Comparison of ENCODE assay signal across 8 mouse cellular contexts in the genomic region with DNA sequence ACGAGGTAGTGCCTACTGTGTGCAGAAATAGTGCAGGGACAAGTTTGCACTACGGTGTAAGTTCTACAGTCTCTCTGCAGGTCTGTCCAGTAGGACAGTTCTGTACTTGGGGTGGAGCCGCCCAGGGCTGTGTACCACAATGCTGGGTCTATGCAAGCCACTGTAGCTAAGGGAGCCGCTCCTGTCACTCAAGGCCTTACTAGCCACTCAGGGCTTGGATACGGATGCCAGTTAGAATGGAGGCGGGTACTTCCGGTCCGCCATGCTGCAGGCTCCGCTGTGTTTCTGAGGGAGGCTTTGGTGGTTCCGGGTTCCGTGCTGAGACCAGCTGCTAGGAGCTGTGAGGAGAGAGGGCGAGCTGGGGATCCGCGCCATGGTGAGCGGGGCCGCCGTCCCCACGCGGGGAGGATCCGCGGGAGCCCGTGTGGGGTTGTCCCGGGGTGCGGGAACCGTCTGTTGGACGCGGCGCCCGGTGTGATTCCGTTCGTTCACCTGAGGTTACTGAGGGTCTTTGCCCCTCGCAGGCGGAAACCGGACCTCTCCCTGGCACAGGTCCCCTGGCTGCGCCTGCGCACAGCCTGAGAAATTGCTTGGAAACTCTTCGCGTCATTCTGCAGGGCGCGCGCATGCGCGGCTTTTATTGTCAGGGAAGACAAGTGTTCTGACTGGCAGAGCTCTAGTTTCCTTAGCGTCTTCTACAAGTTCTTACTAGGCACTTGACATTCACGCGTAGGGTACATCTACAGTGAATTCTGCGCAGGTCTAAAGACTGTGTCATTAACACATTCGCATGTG. TPM values are rescaled to one million over a fixed set of nuclear protein-coding genes. Genes with fewer than 3 reads are reported as not detected.
DNase-seq lines count a peak whose midpoint lies in the region; ATAC-seq and TF ChIP-seq lines count a peak whose summit lies in the region.
"Not testable (repeated sequence)": the region's sequence is repeated elsewhere in the genome, so short reads cannot be mapped to it uniquely, and the experiment has no call there.

No protein-coding gene starts in this region.

- DNase-seq in NIH3T3 (ENCODE audit: low read depth) = peak; percentile 85
- peak; percentile 75 to 81 for DNase-seq in cerebellum, postnatal 10 days
- DNase-seq in frontal cortex, adult 2 months (ENCODE audit: extremely low spot score in 1 of 2, low spot score in 1 of 2) = peak; percentile 26 to 77
- DNase-seq in hindbrain, embryonic 11.5 days (ENCODE audit: low spot score) = peak; percentile 88
- peak; percentile 74 for DNase-seq in layer of hippocampus, adult 9-11 months
- DNase-seq in thymus, adult 2 months = peak; percentile 77

- H3K4me3 ChIP-seq in hindbrain, embryonic 11.5 days (ENCODE audit: low read depth, low read length) = peak overlapping the region; percentile 25
- H3K4me3 ChIP-seq in lung, embryonic 15.5 days = peak overlapping the region; percentile 35
- peak overlapping the region; percentile 34 for H3K4me3 ChIP-seq in olfactory bulb, adult 2 months (ENCODE audit: insufficient read depth, low read depth, low read length)
- not testable (repeated sequence) for H3K4me3 ChIP-seq in thymus, adult 2 months (ENCODE audit: control insufficient read depth, insufficient read depth, low read length)

- peak overlapping the region; percentile 28 for H3K4me2 ChIP-seq in hindbrain, embryonic 11.5 days (replicated peaks; ENCODE audit: low read depth, low read length)
- peak overlapping the region; percentile 46 for H3K4me2 ChIP-seq in lung, embryonic 15.5 days

- WGBS in hindbrain, embryonic 11.5 days = 3% methylated on average over 12 of the region's 48 CpGs
- WGBS in lung, embryonic 15.5 days = 2% methylated on average over 14 of the region's 48 CpGs
- under 1% methylated on average over 14 of the region's 48 CpGs for WGBS in olfactory bulb, adult 2 months
- 5% methylated on average over 12 of the region's 48 CpGs for WGBS in thymus, adult 2 months

- H3K9ac ChIP-seq in hindbrain, embryonic 11.5 days (ENCODE audit: low read depth, low read length); lung, embryonic 15.5 days: not testable (repeated sequence)

- not testable (repeated sequence) for H3K9me3 ChIP-seq in hindbrain, embryonic 11.5 days (ENCODE audit: control insufficient read depth, low read length); lung, embryonic 15.5 days

- H3K36me3 ChIP-seq in hindbrain, embryonic 11.5 days (ENCODE audit: control insufficient read depth, insufficient read depth, low read length); thymus, adult 2 months (ENCODE audit: control insufficient read depth, insufficient read depth, low read length): not testable (repeated sequence)
- H3K36me3 ChIP-seq in lung, embryonic 15.5 days = peaks cover 11% of the 10 kb centered on the region; the same call in 1 of the 2 replicates

- H3K27ac ChIP-seq in hindbrain, embryonic 11.5 days (ENCODE audit: low read depth, low read length); lung, embryonic 15.5 days; thymus, adult 2 months (ENCODE audit: control insufficient read depth, insufficient read depth, low read length): not testable (repeated sequence)
- 0 out of 2 replicates have a peak overlapping the region, but pooled peaks have one; percentile 33 for H3K27ac ChIP-seq in olfactory bulb, adult 2 months (ENCODE audit: insufficient read depth, low read depth, low read length)

- TF ChIP-seq POLR2A in olfactory bulb, adult 2 months (IDR thresholded peaks at IDR 0.05; ENCODE audit: insufficient read depth, low read depth, low read length); thymus, adult 2 months (IDR thresholded peaks at IDR 0.05; ENCODE audit: control insufficient read depth, extremely low read depth, insufficient read depth, low read length, poor library complexity): not testable (repeated sequence)

- peak; percentile 100 for ATAC-seq in hindbrain, embryonic 11.5 days (ENCODE audit: low FRiP score)
- ATAC-seq in lung, embryonic 15.5 days (ENCODE audit: borderline replicate concordance, extremely low read depth, low FRiP score, low TSS enrichment) = peak; percentile 99

- H3K27me3 ChIP-seq in hindbrain, embryonic 11.5 days (ENCODE audit: control insufficient read depth, insufficient read depth, low read length); lung, embryonic 15.5 days; thymus, adult 2 months (ENCODE audit: control insufficient read depth, insufficient read depth, low read length): not testable (repeated sequence)

- not testable (repeated sequence) for H3K4me1 ChIP-seq in hindbrain, embryonic 11.5 days (replicated peaks; ENCODE audit: control insufficient read depth, insufficient read depth, low read length); lung, embryonic 15.5 days; olfactory bulb, adult 2 months (ENCODE audit: control insufficient read depth, insufficient read depth, low read length); thymus, adult 2 months (replicated peaks; ENCODE audit: control insufficient read depth, insufficient read depth, low read length)

- not testable (repeated sequence) for TF ChIP-seq CTCF in olfactory bulb, adult 2 months (IDR thresholded peaks at IDR 0.05; ENCODE audit: insufficient read depth, low read depth, low read length); thymus, adult 2 months (IDR thresholded peaks at IDR 0.05; ENCODE audit: borderline replicate concordance, control insufficient read depth, extremely low read depth, insufficient read depth, low read length, poor library complexity)

RNA-seq across cellular contexts. Expression of a gene that starts 51.0 kb away (rescaled TPM):
- 7.1 and 7.7 TPM in 2 replicates for polyA plus RNA-seq in frontal cortex, adult 2 months (2012; rRNA removed)
- polyA plus RNA-seq in hindbrain, embryonic 11.5 days (2014; fragmentation: Nextera tagmentation; extraction: Ambion mirVana) = 12.6 and 17.7 TPM in 2 replicates
- 16.0 and 16.7 TPM in 2 replicates for polyA plus RNA-seq in lung, embryonic 15.5 days (2015; fragmentation: Nextera tagmentation; extraction: Ambion mirVana)
- polyA plus RNA-seq in olfactory bulb, adult 2 months (2012; ENCODE audit: insufficient read depth, insufficient read length, low replicate concordance, missing spikeins) = not detected in 2 replicates
- 3.5 and 5.4 TPM in 2 replicates for polyA plus RNA-seq in thymus, adult 2 months (2012; rRNA removed)
